Mouse (Mus musculus): ENCODE data around the gene Kcnj10. TPM values are rescaled to one million over a fixed set of nuclear protein-coding genes. Genes with fewer than 3 reads are reported as not detected.

Gene Kcnj10
- polyA plus RNA-seq (2014; fragmentation: Nextera tagmentation; extraction: Ambion mirVana) = 0.10 TPM in 1 of 2 replicates, not detected in the other

DNA sequence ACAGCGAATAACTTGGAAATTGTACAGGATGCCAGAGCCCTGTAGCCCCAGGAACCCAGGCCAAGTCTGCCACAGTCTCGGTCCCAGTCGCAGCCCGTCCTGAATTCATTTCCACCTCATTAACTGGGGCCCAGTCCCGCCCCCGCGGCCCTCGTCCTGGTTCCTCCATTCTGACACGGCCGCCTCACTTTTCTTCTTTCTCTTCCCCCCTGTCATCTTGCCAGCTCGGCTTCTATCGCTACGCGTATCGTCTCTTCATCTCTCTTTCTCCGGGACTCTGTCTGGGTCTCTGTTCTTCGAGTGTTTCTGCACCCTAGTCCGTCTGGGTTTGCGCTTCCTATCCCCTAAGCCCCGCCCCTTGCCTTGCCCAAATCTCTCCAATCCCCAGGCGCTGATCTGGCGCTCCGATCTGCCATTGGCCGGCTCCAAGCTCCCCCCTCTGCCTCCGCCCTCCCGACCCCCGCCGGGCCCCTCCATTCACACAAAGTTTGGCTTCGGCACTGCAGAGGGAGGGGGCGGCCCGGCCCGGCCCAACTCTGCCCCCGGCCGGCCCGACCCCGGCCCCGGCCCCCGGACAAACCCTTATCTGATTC, at the start of gene Kcnj10:
TSS of gene Kcnj10 (plus strand) at position 482 of the 593 bp plus-strand sequence.
- Histone ChIP-seq H3K4me1 (replicated peaks; ENCODE audit: control insufficient read depth, insufficient read depth, low read length) (peaks cover 6% of the 10 kb centered on the region; the same call in 1 of the 2 replicates), H3K27ac (ENCODE audit: low read depth, low read length) (no peak within 1 kb of the TSS), H3K36me3 (ENCODE audit: control insufficient read depth, insufficient read depth, low read length) (no peaks in the 10 kb centered on the region), H3K4me2 (peak within 1 kb of the TSS; percentile 76), H3K9me3 (ENCODE audit: control insufficient read depth, low read length) (no peaks in the 10 kb centered on the region), H3K9ac (ENCODE audit: low read depth, low read length) (no peak within 1 kb of the TSS), H3K4me3 (ENCODE audit: low read depth, low read length) (peak within 1 kb of the TSS; percentile 48), H3K27me3 (replicated peaks; ENCODE audit: control insufficient read depth, insufficient read depth, low read length) (peaks cover 57% of the 10 kb centered on the region)
- peak; percentile 67 for DNase-seq (ENCODE audit: low spot score)
- ATAC-seq (replicated peaks; ENCODE audit: low FRiP score) = peak; percentile 86
- WGBS = 3% methylated on average over 38 of the region's 38 CpGs

- no peak for DNase-seq (ENCODE audit: low spot score)
- Histone ChIP-seq H3K9ac (ENCODE audit: low read depth, low read length) (no peak overlapping the region), H3K4me1 (replicated peaks; ENCODE audit: control insufficient read depth, insufficient read depth, low read length) (peaks cover 8% of the 10 kb centered on the region; the same call in 1 of the 2 replicates), H3K27ac (ENCODE audit: low read depth, low read length) (no peak overlapping the region), H3K36me3 (ENCODE audit: control insufficient read depth, insufficient read depth, low read length) (no peaks in the 10 kb centered on the region), H3K4me2 (no peak overlapping the region), H3K4me3 (ENCODE audit: low read depth, low read length) (no peak overlapping the region), H3K27me3 (replicated peaks; ENCODE audit: control insufficient read depth, insufficient read depth, low read length) (peaks cover 18% of the 10 kb centered on the region), H3K9me3 (ENCODE audit: control insufficient read depth, low read length) (no peaks in the 10 kb centered on the region)
- ATAC-seq (replicated peaks; ENCODE audit: low FRiP score) = no peak
- 82% methylated on average over 2 of the region's 2 CpGs for WGBS
Measured at GRCm38 (mm10) chr1:172292880-172293279, 48.1 kb upstream of the Kcnj10 start.

DNA sequence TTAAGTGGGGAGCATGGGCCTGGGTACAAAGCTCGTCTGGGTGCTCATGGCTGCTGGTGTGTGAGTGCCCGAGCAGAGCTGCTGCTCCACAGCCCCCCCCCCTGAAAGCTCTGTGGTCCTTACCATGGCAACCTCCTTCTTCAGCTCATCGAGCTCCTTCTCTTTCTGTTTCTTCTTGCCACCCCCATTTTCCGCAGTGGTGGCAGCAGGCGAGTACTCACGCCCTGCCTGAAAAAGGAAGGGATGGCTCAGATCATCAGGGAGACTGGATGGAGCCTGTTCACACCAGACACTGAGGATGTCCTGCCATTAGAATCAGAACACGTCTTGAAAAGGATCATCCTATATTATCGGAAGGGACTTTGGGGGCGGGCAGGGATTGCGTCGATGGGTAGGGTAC, 47.6 kb upstream of the Kcnj10 start:
- 82% methylated on average over 11 of the region's 11 CpGs for WGBS
- Histone ChIP-seq H3K9ac (ENCODE audit: low read depth, low read length) (no peak overlapping the region), H3K4me1 (replicated peaks; ENCODE audit: control insufficient read depth, insufficient read depth, low read length) (peaks cover 8% of the 10 kb centered on the region; the same call in 1 of the 2 replicates), H3K4me3 (ENCODE audit: low read depth, low read length) (no peak overlapping the region), H3K9me3 (ENCODE audit: control insufficient read depth, low read length) (no peaks in the 10 kb centered on the region), H3K27me3 (replicated peaks; ENCODE audit: control insufficient read depth, insufficient read depth, low read length) (peaks cover 23% of the 10 kb centered on the region), H3K36me3 (ENCODE audit: control insufficient read depth, insufficient read depth, low read length) (no peaks in the 10 kb centered on the region), H3K4me2 (no peak overlapping the region), H3K27ac (ENCODE audit: low read depth, low read length) (no peak overlapping the region)
- DNase-seq (ENCODE audit: low spot score) = no peak
- no peak for ATAC-seq (replicated peaks; ENCODE audit: low FRiP score)

DNA sequence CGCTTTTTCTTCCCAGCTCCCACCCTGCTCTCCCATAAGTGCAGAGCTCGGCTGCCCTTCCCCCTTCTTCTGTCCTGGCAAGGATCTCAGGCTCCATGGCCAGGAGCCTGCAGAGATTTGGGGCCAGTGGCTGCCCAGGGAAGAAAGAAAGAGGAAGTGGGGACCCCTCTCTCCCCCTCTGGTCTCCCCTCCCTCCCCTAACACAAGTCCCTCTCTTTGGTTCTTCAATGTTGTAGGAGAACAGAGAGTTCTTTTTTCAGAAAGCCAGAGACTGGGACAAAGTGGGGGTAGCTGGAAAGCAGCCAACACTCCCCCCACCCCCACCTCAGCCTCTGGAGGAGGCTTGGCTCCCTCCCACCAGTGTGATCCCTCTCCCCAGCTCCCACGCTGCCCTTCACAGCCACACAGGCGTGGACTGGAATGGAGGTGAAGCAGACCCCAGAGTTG, 45.2 kb upstream of the Kcnj10 start:
- no peak for ATAC-seq (replicated peaks; ENCODE audit: low FRiP score)
- Histone ChIP-seq H3K4me2 (no peak overlapping the region), H3K9ac (ENCODE audit: low read depth, low read length) (no peak overlapping the region), H3K9me3 (ENCODE audit: control insufficient read depth, low read length) (no peaks in the 10 kb centered on the region), H3K27ac (ENCODE audit: low read depth, low read length) (no peak overlapping the region), H3K36me3 (ENCODE audit: control insufficient read depth, insufficient read depth, low read length) (no peaks in the 10 kb centered on the region), H3K4me3 (ENCODE audit: low read depth, low read length) (no peak overlapping the region), H3K27me3 (replicated peaks; ENCODE audit: control insufficient read depth, insufficient read depth, low read length) (peaks cover 46% of the 10 kb centered on the region), H3K4me1 (replicated peaks; ENCODE audit: control insufficient read depth, insufficient read depth, low read length) (peaks cover 8% of the 10 kb centered on the region; the same call in 1 of the 2 replicates)
- DNase-seq (ENCODE audit: low spot score) = no peak
- WGBS = 45% methylated on average over 4 of the region's 4 CpGs

DNA sequence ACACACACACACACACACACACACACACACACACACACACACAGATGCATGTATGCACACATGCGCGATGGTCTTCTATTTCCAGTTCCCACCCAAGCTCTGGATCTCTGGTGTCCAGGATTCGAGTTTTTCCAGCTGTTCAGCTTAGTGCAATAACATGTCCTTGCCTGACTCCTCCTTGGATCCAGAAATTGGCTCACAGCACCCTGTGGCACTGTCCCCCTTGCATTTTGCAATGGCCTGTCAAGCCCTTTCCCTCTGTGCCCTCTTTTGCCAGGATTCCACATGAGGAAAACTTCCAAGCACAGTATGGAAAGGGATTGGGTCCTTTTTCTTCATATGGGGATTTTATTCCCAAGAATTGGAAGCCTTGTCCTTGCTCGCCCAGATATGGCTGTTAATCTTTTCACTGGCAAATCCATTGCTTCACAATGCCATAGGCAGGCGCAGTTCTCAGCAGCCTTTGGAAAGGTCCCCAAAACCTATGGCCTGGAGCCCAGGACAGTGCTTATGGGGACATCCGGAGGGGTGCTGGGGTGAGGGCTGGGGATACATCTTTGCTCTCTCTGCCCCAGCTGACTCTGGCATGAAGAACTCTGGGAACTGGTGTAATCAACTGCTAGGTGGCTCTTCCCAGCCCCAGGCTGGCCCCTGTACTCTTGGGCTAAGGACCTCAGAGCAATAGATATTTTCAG, 44.0 kb upstream of the Kcnj10 start:
- H3K4me1 ChIP-seq (replicated peaks; ENCODE audit: control insufficient read depth, insufficient read depth, low read length) = peaks cover 8% of the 10 kb centered on the region; the same call in 1 of the 2 replicates

GRCm38 (mm10) chr1:172297611-172298537, 43.1 kb upstream of the Kcnj10 start, which contains the start of gene Atp1a2:
TSS of gene Atp1a2 (minus strand) at chr1:172298064.
- H3K4me3 ChIP-seq (ENCODE audit: low read depth, low read length) = no peak within 1 kb of the TSS

More for the DNA sequence above, 44.0 kb upstream of the Kcnj10 start:
- no peak for DNase-seq (ENCODE audit: low spot score)
- Histone ChIP-seq H3K9ac (ENCODE audit: low read depth, low read length) (no peak overlapping the region), H3K27ac (ENCODE audit: low read depth, low read length) (no peak overlapping the region), H3K36me3 (ENCODE audit: control insufficient read depth, insufficient read depth, low read length) (no peaks in the 10 kb centered on the region), H3K4me2 (no peak overlapping the region), H3K27me3 (replicated peaks; ENCODE audit: control insufficient read depth, insufficient read depth, low read length) (peaks cover 47% of the 10 kb centered on the region), H3K9me3 (ENCODE audit: control insufficient read depth, low read length) (no peaks in the 10 kb centered on the region), H3K4me3 (ENCODE audit: low read depth, low read length) (no peak overlapping the region)
- 74% methylated on average over 6 of the region's 6 CpGs for WGBS
- ATAC-seq (replicated peaks; ENCODE audit: low FRiP score) = no peak

DNA sequence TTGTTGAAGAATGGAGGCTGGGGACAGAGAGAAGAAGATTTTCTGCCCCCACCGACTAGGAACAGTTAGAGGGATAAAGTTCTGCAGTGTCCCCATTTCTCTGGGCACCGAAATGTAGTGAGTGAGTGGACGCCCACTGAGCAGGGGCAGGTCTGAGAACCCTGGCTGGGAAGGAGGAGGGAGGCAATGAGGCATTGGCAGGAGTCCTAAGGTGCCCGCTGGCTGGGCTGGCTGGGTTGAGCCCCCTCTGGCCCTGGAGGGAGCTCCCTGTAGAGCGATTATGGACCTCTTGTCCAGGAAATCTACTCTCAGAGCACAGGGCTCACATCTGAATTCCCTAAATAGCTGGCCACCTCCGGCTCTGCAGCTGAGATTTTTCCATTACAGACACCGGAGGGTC, 41.5 kb upstream of the Kcnj10 start:
- Histone ChIP-seq H3K9me3 (ENCODE audit: control insufficient read depth, low read length) (no peaks in the 10 kb centered on the region), H3K27me3 (replicated peaks; ENCODE audit: control insufficient read depth, insufficient read depth, low read length) (peaks cover 53% of the 10 kb centered on the region), H3K9ac (ENCODE audit: low read depth, low read length) (no peak overlapping the region), H3K4me3 (ENCODE audit: low read depth, low read length) (no peak overlapping the region), H3K4me1 (replicated peaks; ENCODE audit: control insufficient read depth, insufficient read depth, low read length) (peaks cover 19% of the 10 kb centered on the region), H3K4me2 (no peak overlapping the region), H3K36me3 (ENCODE audit: control insufficient read depth, insufficient read depth, low read length) (no peaks in the 10 kb centered on the region), H3K27ac (ENCODE audit: low read depth, low read length) (no peak overlapping the region)
- ATAC-seq (replicated peaks; ENCODE audit: low FRiP score) = no peak
- WGBS = 64% methylated on average over 7 of the region's 7 CpGs
- DNase-seq (ENCODE audit: low spot score) = no peak

More at GRCm38 (mm10) chr1:172297611-172298537, 43.1 kb upstream of the Kcnj10 start, which contains the start of gene Atp1a2:
- DNase-seq (ENCODE audit: low spot score) (no peak), ATAC-seq (replicated peaks; ENCODE audit: low FRiP score) (no peak)
- H3K4me1 ChIP-seq (replicated peaks; ENCODE audit: control insufficient read depth, insufficient read depth, low read length) = peaks cover 9% of the 10 kb centered on the region
- no peak within 1 kb of the TSS for H3K9ac ChIP-seq (ENCODE audit: low read depth, low read length)
- H3K36me3 ChIP-seq (ENCODE audit: control insufficient read depth, insufficient read depth, low read length) = no peaks in the 10 kb centered on the region
- 12% methylated on average over 16 of the region's 16 CpGs for WGBS
- H3K27ac ChIP-seq (ENCODE audit: low read depth, low read length) = no peak within 1 kb of the TSS
- H3K9me3 ChIP-seq (ENCODE audit: control insufficient read depth, low read length) = no peaks in the 10 kb centered on the region
- H3K27me3 ChIP-seq (replicated peaks; ENCODE audit: control insufficient read depth, insufficient read depth, low read length) = peaks cover 49% of the 10 kb centered on the region
- 0 out of 2 replicates have a peak within 1 kb of the TSS, but pooled peaks have one; percentile 8 for H3K4me2 ChIP-seq

- Histone ChIP-seq H3K36me3 (ENCODE audit: control insufficient read depth, insufficient read depth, low read length) (no peaks in the 10 kb centered on the region), H3K4me2 (no peak overlapping the region), H3K4me1 (replicated peaks; ENCODE audit: control insufficient read depth, insufficient read depth, low read length) (peaks cover 24% of the 10 kb centered on the region), H3K4me3 (ENCODE audit: low read depth, low read length) (no peak overlapping the region), H3K27ac (ENCODE audit: low read depth, low read length) (no peak overlapping the region), H3K9ac (ENCODE audit: low read depth, low read length) (no peak overlapping the region), H3K27me3 (replicated peaks; ENCODE audit: control insufficient read depth, insufficient read depth, low read length) (peaks cover 53% of the 10 kb centered on the region), H3K9me3 (ENCODE audit: control insufficient read depth, low read length) (no peaks in the 10 kb centered on the region)
- DNase-seq (ENCODE audit: low spot score) = no peak
- ATAC-seq (replicated peaks; ENCODE audit: low FRiP score) = no peak
- 55% methylated on average over 5 of the region's 5 CpGs for WGBS
Measured at GRCm38 (mm10) chr1:172300247-172300646, 40.8 kb upstream of the Kcnj10 start.
